24 mouse cellular contexts compared by ENCODE assay signal in genomic region chr19:47157664-47158063, GRCm38 (mm10). TPM values are rescaled to one million over a fixed set of nuclear protein-coding genes. Genes with fewer than 3 reads are reported as not detected.
A peak's percentile ranks its signal among the peaks of the same experiment; 100 is the strongest.
DNase-seq lines count a peak whose midpoint lies in the region; ATAC-seq lines count a peak whose summit lies in the region.
"Had no signal": no experiment of that assay in that cellular context is flagged by ENCODE, and none has a peak within 500 bp of the region (broad histone marks: within the 10 kb centered on the region; RNA-seq: fewer than 3 reads in every experiment).

TSS of gene Calhm3 (minus strand) at chr19:47157764.

- H3K9me3 ChIP-seq in hindbrain, embryonic 12.5 days (replicated peaks): no peaks in the 10 kb centered on the region
- H3K9me3 ChIP-seq in midbrain, embryonic 10.5 days (replicated peaks): no peaks in the 10 kb centered on the region
- H3K9me3 ChIP-seq: G1E had no signal

- H3K36me3 ChIP-seq in hindbrain, embryonic 12.5 days: no peaks in the 10 kb centered on the region
- no peaks in the 10 kb centered on the region for H3K36me3 ChIP-seq in midbrain, embryonic 10.5 days
- H3K36me3 ChIP-seq: G1E had no signal

- no peak within 1 kb of the TSS for H3K4me2 ChIP-seq in hindbrain, embryonic 12.5 days (replicated peaks)

- H3K27ac ChIP-seq in hindbrain, embryonic 12.5 days: no peak within 1 kb of the TSS
- H3K27ac ChIP-seq in midbrain, embryonic 10.5 days (replicated peaks): no peak within 1 kb of the TSS

- peak; percentile 38 for DNase-seq in testis, postnatal 10 days (ENCODE audit: low spot score)
- DNase-seq in testis, postnatal 14 days (ENCODE audit: low spot score): no peak
- peak; percentile 30 for DNase-seq in ES-CJ7 (ENCODE audit: low read depth, low spot score)
- peak; percentile 51 for DNase-seq in ZHBTc4 (ENCODE audit: low read depth, low spot score)
- DNase-seq in midbrain, embryonic 10.5 days (ENCODE audit: low spot score): no peak
- DNase-seq: adrenal gland, adult 2 months; adrenal gland, adult 8-10 months; adrenal gland, postnatal 10 days; adrenal gland, postnatal 14 days; adrenal gland, postnatal 25 days; adrenal gland, postnatal 36 days; B cell, adult 2 months; cerebellum, adult 11 months; cerebellum, adult 11-12 months; cerebellum, adult 18-20 months; cerebellum, adult 2 months; cerebellum, adult 8-10 months had no signal

- no peak within 1 kb of the TSS for H3K4me3 ChIP-seq in hindbrain, embryonic 12.5 days
- no peak within 1 kb of the TSS for H3K4me3 ChIP-seq in midbrain, embryonic 10.5 days

- no peak within 1 kb of the TSS for H3K9ac ChIP-seq in hindbrain, embryonic 12.5 days

- 79% methylated on average over 11 of the region's 11 CpGs for WGBS in hindbrain, embryonic 12.5 days
- WGBS in midbrain, embryonic 10.5 days: 87% methylated on average over 11 of the region's 11 CpGs

- no peak for ATAC-seq in hindbrain, embryonic 12.5 days (ENCODE audit: low FRiP score)
- ATAC-seq: activated CD4-positive, CD25-positive, alpha-beta regulatory T cell, adult 4 months; CD4-positive, CD25-positive, alpha-beta regulatory T cell, adult 4 months; Patski had no signal

- H3K4me1 ChIP-seq in hindbrain, embryonic 12.5 days: no peaks in the 10 kb centered on the region
- no peaks in the 10 kb centered on the region for H3K4me1 ChIP-seq in midbrain, embryonic 10.5 days

- H3K27me3 ChIP-seq in hindbrain, embryonic 12.5 days: peaks cover 4% of the 10 kb centered on the region; the same call in 1 of the 2 replicates
- peaks cover 6% of the 10 kb centered on the region for H3K27me3 ChIP-seq in midbrain, embryonic 10.5 days (ENCODE audit: low read depth, poor library complexity, severe bottlenecking)
- H3K27me3 ChIP-seq: CH12.LX had no signal

RNA-seq across cellular contexts. Expression of gene Calhm3, which starts in this region (rescaled TPM):
- not detected in 2 replicates for polyA plus RNA-seq in hindbrain, embryonic 12.5 days (2016; fragmentation: Nextera tagmentation; extraction: Ambion mirVana)
- polyA plus RNA-seq in midbrain, embryonic 10.5 days (2016; fragmentation: Nextera tagmentation; extraction: Ambion mirVana): not detected in 2 replicates
- polyA plus RNA-seq: activated CD4-positive, CD25-positive, alpha-beta regulatory T cell, adult 4 months; adrenal gland, adult 2 months; C2C12; CD4-positive, CD25-positive, alpha-beta regulatory T cell, adult 4 months; cerebellum, adult 2 months; G1E; Patski had no signal

Comparison
In these comparisons a context has a peak if more than half of its experiments do, and no peak if none do; other contexts are left out.
1. DNase-seq: peak in testis, postnatal 10 days (single experiment), ES-CJ7 (single experiment) and ZHBTc4 (single experiment); none in testis, postnatal 14 days (single experiment) and midbrain, embryonic 10.5 days (single experiment).